Mouse (Mus musculus): ENCODE results near the gene Nmb.

GRCm38 (mm10) chr7:80866514-80867147 is 38.2 kb downstream of the Nmb start:
- TF ChIP-seq CTCF (IDR thresholded peaks at IDR 0.05; ENCODE audit: low read depth), result no peak
- TF ChIP-seq EP300 (IDR thresholded peaks at IDR 0.05; ENCODE audit: low read depth), result no peak
